Mouse (Mus musculus) MEL (cell line): ENCODE measurements around the gene B3gntl1.

ENCODE experiments used
- BHLHE40 ChIP-seq: IDR thresholded peaks from 2 replicates; pipeline ENCODE4 v1.6.1; 2012; ENCODE audit warnings: low read depth, mild to moderate bottlenecking, inconsistent platforms, low read length, improper control_type of control experiment, borderline replicate concordance
- CTCF ChIP-seq, 3 experiments: IDR thresholded peaks in 2 of 3; conservative IDR thresholded peaks in 1 of 3; 2 replicates each; pipeline ENCODE4 v1.5.1; 2011 to 2012; ENCODE audit warnings: low read length in 3 of 3, low read depth in 2 of 3, mild to moderate bottlenecking in 2 of 3, improper control_type of control experiment in 1 of 3, inconsistent platforms in 1 of 3, mixed read lengths in 1 of 3, moderate library complexity in 1 of 3; ENCODE audit not compliant: control insufficient read depth in 1 of 3, insufficient read depth in 1 of 3, poor library complexity in 1 of 3, severe bottlenecking in 1 of 3
- ELF1 ChIP-seq: IDR thresholded peaks from 2 replicates; pipeline ENCODE4 v1.6.1; 2014; ENCODE audit warnings: low read depth, mild to moderate bottlenecking, inconsistent platforms, low read length, improper control_type of control experiment, moderate library complexity
- GATA1 ChIP-seq: IDR thresholded peaks from 2 replicates; pipeline ENCODE4 v1.6.1; 2011; ENCODE audit warnings: low read depth, low read length, improper control_type of control experiment
- MEF2A ChIP-seq: IDR thresholded peaks from 2 replicates; pipeline ENCODE4 v1.6.1; 2014; ENCODE audit warnings: low read depth, mild to moderate bottlenecking, inconsistent platforms, low read length, improper control_type of control experiment; ENCODE audit not compliant: poor library complexity, insufficient replicate concordance, severe bottlenecking; ENCODE audit errors: extremely low read depth
- POLR2A ChIP-seq, 2 experiments: IDR thresholded peaks; 2 replicates each; pipeline ENCODE4 v1.6.1; 2011 to 2012; ENCODE audit warnings: low read length in 2 of 2, mild to moderate bottlenecking in 2 of 2, control low read depth in 1 of 2, improper control_type of control experiment in 1 of 2, low read depth in 1 of 2, moderate library complexity in 1 of 2; ENCODE audit not compliant: control insufficient read depth in 1 of 2, insufficient read depth in 1 of 2, poor library complexity in 1 of 2
- ZKSCAN1 ChIP-seq: IDR thresholded peaks from 2 replicates; pipeline ENCODE4 v1.6.1; 2012; ENCODE audit warnings: low read depth, mild to moderate bottlenecking, inconsistent platforms, low read length, improper control_type of control experiment, moderate library complexity
- ZNF384 ChIP-seq: IDR thresholded peaks from 2 replicates; pipeline ENCODE4 v1.6.1; 2012; ENCODE audit warnings: low read depth, mild to moderate bottlenecking, inconsistent platforms, low read length, improper control_type of control experiment

- no peak for TF ChIP-seq ZKSCAN1
- no peak for TF ChIP-seq BHLHE40
- no peak for TF ChIP-seq ZNF384
- TF ChIP-seq GATA1, result no peak
- TF ChIP-seq POLR2A (IDR thresholded peaks at IDR 0.05; ENCODE audit: control insufficient read depth in 1 of 2, insufficient read depth in 1 of 2, low read depth in 1 of 2, low read length in 2 of 2, poor library complexity in 1 of 2), result no peak
- no peak for TF ChIP-seq MEF2A
- TF ChIP-seq CTCF (IDR thresholded peaks at IDR 0.05 in 2 of 3, conservative IDR thresholded peaks at IDR 0.05 in 1 of 3; ENCODE audit: control insufficient read depth in 1 of 3, insufficient read depth in 1 of 3, low read depth in 2 of 3, low read length in 3 of 3, poor library complexity in 1 of 3, severe bottlenecking in 1 of 3), result no peak
- no peak for TF ChIP-seq ELF1
Measured at GRCm38 (mm10) chr11:121616501-121616900, 56.5 kb downstream of the B3gntl1 start.
